Mouse (Mus musculus) common myeloid progenitor, adult 5-6 weeks (primary cell): ENCODE measurements at regions not wholly inside any gene's neighbourhood (a gene's known extent, or its start where the extent isn't known, plus 50 kb on each side); places are given as distances from the start of the nearest gene placed in this dataset.

Experiments used
- ATAC-seq: replicated peaks from 2 replicates; pipeline ENCODE4 v1.8.0; 2016; ENCODE audit warnings: low read depth, mild to moderate bottlenecking, moderate TSS enrichment, inconsistent platforms; ENCODE audit not compliant: poor library complexity, severe bottlenecking

GRCm38 (mm10) chr13:101878168-101878567 is 110.2 kb upstream of the Pik3r1 start:
- ATAC-seq, result no peak

- ATAC-seq, result no peak
Measured at GRCm38 (mm10) chr13:101879561-101880081, 111.6 kb upstream of the Pik3r1 start.

GRCm38 (mm10) chr13:101883177-101883576 is 115.2 kb upstream of the Pik3r1 start:
- no peak for ATAC-seq

GRCm38 (mm10) chr13:101884752-101885151 is 116.7 kb upstream of the Pik3r1 start:
- no peak for ATAC-seq

- no peak for ATAC-seq
Measured at GRCm38 (mm10) chr13:101891473-101891872, 123.5 kb upstream of the Pik3r1 start.

- ATAC-seq, result no peak
Measured at GRCm38 (mm10) chr13:101893035-101893600, 125.1 kb upstream of the Pik3r1 start.

- ATAC-seq, result no peak
Measured at GRCm38 (mm10) chr13:101895161-101895560, 127.1 kb upstream of the Pik3r1 start.

GRCm38 (mm10) chr13:101895686-101896085 is 127.7 kb upstream of the Pik3r1 start:
- no peak for ATAC-seq

GRCm38 (mm10) chr13:101896946-101897345 is 128.9 kb upstream of the Pik3r1 start:
- ATAC-seq, result no peak

- no peak for ATAC-seq
Measured at GRCm38 (mm10) chr13:101902213-101902612, 134.2 kb upstream of the Pik3r1 start.

- ATAC-seq, result no peak
Measured at GRCm38 (mm10) chr13:101905909-101906676, 138.1 kb upstream of the Pik3r1 start.

- ATAC-seq, result peak; percentile 88
Measured at GRCm38 (mm10) chr13:101909026-101909425, 141.0 kb upstream of the Pik3r1 start.

- no peak for ATAC-seq
Measured at GRCm38 (mm10) chr13:101910687-101911086, 142.7 kb upstream of the Pik3r1 start.

GRCm38 (mm10) chr13:101914132-101914531 is 146.1 kb upstream of the Pik3r1 start:
- ATAC-seq, result no peak

GRCm38 (mm10) chr13:101914691-101915541 is 146.9 kb upstream of the Pik3r1 start:
- peak; percentile 31; the same call in 1 of the 2 replicates for ATAC-seq

GRCm38 (mm10) chr13:101915542-101915941 is 147.5 kb upstream of the Pik3r1 start:
- ATAC-seq, result no peak

GRCm38 (mm10) chr13:101915948-101916594 is 148.1 kb upstream of the Pik3r1 start:
- no peak for ATAC-seq

- no peak for ATAC-seq
Measured at GRCm38 (mm10) chr13:101916876-101917275, 148.9 kb upstream of the Pik3r1 start.

- ATAC-seq, result peak; percentile 46
Measured at GRCm38 (mm10) chr13:101918185-101918584, 150.2 kb upstream of the Pik3r1 start.

GRCm38 (mm10) chr13:101919266-101919665 is 151.2 kb upstream of the Pik3r1 start:
- ATAC-seq, result 0 out of 2 replicates have a peak, but pooled peaks have one; percentile 22
